Mouse (Mus musculus) hindbrain, embryonic 16.5 days (tissue): ENCODE data around the gene Ezh1. TPM values are rescaled to one million over a fixed set of nuclear protein-coding genes. Genes with fewer than 3 reads are reported as not detected.

ENCODE experiments used
- ATAC-seq: fragments of 200-750 bp; cut with Nextera tagmentation; 2 replicates; pipeline ENCODE4 v1.8.0; 2017; ENCODE audit warnings: moderate TSS enrichment, moderate library complexity
- H3K27ac ChIP-seq: fragments of 300-500 bp; sonication (generic); 2 replicates; pipeline ENCODE4 v1.5.1; 2014; ENCODE audit warnings: low read depth, mild to moderate bottlenecking, control low read depth, low read length, moderate library complexity
- H3K27me3 ChIP-seq: fragments of 300-500 bp; sonication (generic); replicated peaks from 2 replicates; pipeline ENCODE4 v1.6.1; 2014; ENCODE audit warnings: low read length; ENCODE audit not compliant: control insufficient read depth, insufficient read depth
- H3K36me3 ChIP-seq: fragments of 300-500 bp; sonication (generic); 2 replicates; pipeline ENCODE4 v1.6.1; 2014; ENCODE audit warnings: mild to moderate bottlenecking, low read length, moderate library complexity, mixed read lengths; ENCODE audit not compliant: control insufficient read depth, insufficient read depth
- H3K4me1 ChIP-seq: fragments of 300-500 bp; sonication (generic); 2 replicates; pipeline ENCODE4 v1.6.1; 2014; ENCODE audit warnings: low read depth, low read length; ENCODE audit not compliant: control insufficient read depth, insufficient read depth
- H3K4me2 ChIP-seq: fragments of 300-500 bp; sonication (generic); 2 replicates; pipeline ENCODE4 v1.6.1; 2014; ENCODE audit warnings: mild to moderate bottlenecking, low read length, control low read depth, moderate library complexity
- H3K4me3 ChIP-seq: fragments of 300-500 bp; sonication (generic); 2 replicates; pipeline ENCODE4 v1.5.1; 2014; ENCODE audit warnings: mild to moderate bottlenecking, low read length, control low read depth, moderate library complexity
- H3K9ac ChIP-seq: fragments of 300-500 bp; sonication (generic); 2 replicates; pipeline ENCODE4 v1.6.1; 2014; ENCODE audit warnings: low read depth, mild to moderate bottlenecking, control low read depth, low read length, moderate library complexity
- H3K9me3 ChIP-seq: fragments of 300-500 bp; sonication (generic); 2 replicates; pipeline ENCODE4 v1.6.1; 2014; ENCODE audit warnings: mild to moderate bottlenecking, low read length, moderate library complexity; ENCODE audit not compliant: control insufficient read depth
- WGBS: fragments of 180-500 bp; shearing (Covaris S2); extraction: QIAGEN DNeasy Blood & Tissue Kit; methylation state at CpG from one replicate; pipeline ENCODE4 v1.1.7; 2014; 5-methylcytosine and 5-hydroxymethylcytosine counted together
- polyA plus RNA-seq: library from polyadenylated mRNA; unstranded; fragments of >200 nt; fragmentation: Nextera tagmentation; extraction: Ambion mirVana; gene quantifications from 2 replicates; pipeline ENCODE4 v1.2.1, GENCODE M21; 2015

The Ezh1 gene
- polyA plus RNA-seq, 1 experiment from 2014 or later = 30.0 TPM

GRCm38 (mm10) chr11:101190181-101190912, 35.9 kb downstream of the Ezh1 start:
- peak overlapping the region; percentile 72 for H3K27ac ChIP-seq
- no peaks in the 10 kb centered on the region for H3K9me3 ChIP-seq
- H3K9ac ChIP-seq = no peak overlapping the region
- H3K27me3 ChIP-seq = no peaks in the 10 kb centered on the region
- WGBS = 27% methylated on average over 8 of the region's 8 CpGs
- H3K4me3 ChIP-seq = no peak overlapping the region
- H3K4me1 ChIP-seq = peaks cover 11% of the 10 kb centered on the region
- no peak for ATAC-seq
- no peak overlapping the region for H3K4me2 ChIP-seq
- peaks cover 8% of the 10 kb centered on the region; the same call in 1 of the 2 replicates for H3K36me3 ChIP-seq

- Histone ChIP-seq H3K4me1 (peaks cover 11% of the 10 kb centered on the region), H3K9me3 (no peaks in the 10 kb centered on the region), H3K4me3 (no peak overlapping the region), H3K27ac (peak overlapping the region; percentile 72), H3K9ac (no peak overlapping the region), H3K4me2 (no peak overlapping the region; the same call in 1 of the 2 replicates), H3K36me3 (peaks cover 8% of the 10 kb centered on the region; the same call in 1 of the 2 replicates), H3K27me3 (no peaks in the 10 kb centered on the region)
- peak; percentile 89 for ATAC-seq
- WGBS = 5% methylated on average over 6 of the region's 6 CpGs
Measured at GRCm38 (mm10) chr11:101189495-101190180, 36.6 kb downstream of the Ezh1 start.

GRCm38 (mm10) chr11:101188166-101188805, 38.0 kb downstream of the Ezh1 start:
- Histone ChIP-seq H3K9me3 (no peaks in the 10 kb centered on the region), H3K4me1 (peaks cover 11% of the 10 kb centered on the region), H3K27me3 (no peaks in the 10 kb centered on the region; the same call in 1 of the 2 replicates), H3K4me3 (no peak overlapping the region), H3K36me3 (peaks cover 8% of the 10 kb centered on the region; the same call in 1 of the 2 replicates), H3K27ac (peak overlapping the region; percentile 72), H3K9ac (no peak overlapping the region), H3K4me2 (no peak overlapping the region)
- ATAC-seq = no peak
- WGBS = 78% methylated on average over 11 of the region's 11 CpGs

- Histone ChIP-seq H3K27me3 (no peaks in the 10 kb centered on the region; the same call in 1 of the 2 replicates), H3K27ac (no peak overlapping the region), H3K4me2 (no peak overlapping the region), H3K9me3 (no peaks in the 10 kb centered on the region), H3K36me3 (peaks cover 7% of the 10 kb centered on the region; the same call in 1 of the 2 replicates), H3K4me3 (no peak overlapping the region), H3K9ac (no peak overlapping the region), H3K4me1 (peaks cover 11% of the 10 kb centered on the region)
- no peak for ATAC-seq
- WGBS = 94% methylated on average over 5 of the region's 5 CpGs
Measured at GRCm38 (mm10) chr11:101187541-101187940, 38.7 kb downstream of the Ezh1 start.

DNA sequence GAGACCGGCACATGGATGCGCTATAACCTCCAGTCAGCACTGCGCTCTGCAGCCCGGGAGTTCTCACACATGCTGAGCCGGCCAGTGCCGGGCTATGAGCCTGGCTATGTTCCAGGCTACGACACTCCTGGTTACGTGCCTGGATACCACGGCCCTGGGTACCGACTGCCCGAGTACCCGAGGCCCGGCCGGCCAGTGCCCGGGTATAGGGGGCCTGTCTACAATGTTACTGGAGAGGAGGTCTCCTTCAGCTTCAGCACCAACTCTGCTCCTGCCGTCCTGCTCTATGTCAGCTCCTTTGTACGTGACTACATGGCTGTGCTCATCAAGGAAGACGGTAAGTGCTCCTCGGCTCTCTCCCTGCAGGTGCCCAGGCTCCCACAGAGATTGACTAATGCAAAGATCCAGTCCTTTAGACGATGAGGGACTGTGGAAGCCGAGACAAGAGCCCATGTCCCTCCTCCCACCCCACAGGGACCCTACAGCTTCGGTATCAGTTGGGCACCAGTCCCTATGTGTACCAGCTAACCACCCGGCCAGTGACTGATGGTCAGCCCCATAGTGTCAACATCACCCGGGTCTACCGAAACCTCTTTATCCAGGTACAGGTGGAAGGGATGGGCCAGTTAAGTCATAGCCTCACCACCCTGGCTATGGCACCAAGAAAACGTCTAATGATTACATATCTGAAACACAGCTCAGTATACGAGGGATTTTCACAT, 39.6 kb downstream of the Ezh1 start:
- Histone ChIP-seq H3K4me2 (no peak overlapping the region), H3K9ac (no peak overlapping the region), H3K9me3 (no peaks in the 10 kb centered on the region), H3K27ac (no peak overlapping the region), H3K36me3 (peaks cover 7% of the 10 kb centered on the region; the same call in 1 of the 2 replicates), H3K27me3 (no peaks in the 10 kb centered on the region; the same call in 1 of the 2 replicates), H3K4me1 (peaks cover 11% of the 10 kb centered on the region), H3K4me3 (no peak overlapping the region)
- 67% methylated on average over 27 of the region's 27 CpGs for WGBS
- no peak for ATAC-seq

DNA sequence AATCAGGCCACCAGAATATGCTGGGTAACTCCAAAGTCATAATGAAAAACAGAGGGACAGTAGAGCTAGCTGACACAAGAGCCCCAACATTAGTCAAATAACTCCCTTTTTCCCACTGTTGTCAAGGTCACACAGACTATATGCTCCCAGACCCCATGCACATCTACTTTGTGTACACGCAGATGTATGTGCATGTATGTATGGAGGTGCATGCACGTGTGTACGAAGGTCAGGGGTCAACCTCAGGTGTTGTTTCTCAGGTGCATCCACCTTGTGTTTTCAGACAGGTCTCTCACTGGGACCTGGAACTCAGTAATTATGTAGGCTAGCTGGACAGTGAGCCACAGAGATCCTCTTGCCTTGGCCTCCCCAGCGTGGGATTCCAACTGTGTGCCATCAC, 40.8 kb downstream of the Ezh1 start:
- Histone ChIP-seq H3K36me3 (peaks cover 7% of the 10 kb centered on the region; the same call in 1 of the 2 replicates), H3K27ac (no peak overlapping the region), H3K9me3 (no peaks in the 10 kb centered on the region), H3K9ac (no peak overlapping the region), H3K4me1 (peaks cover 11% of the 10 kb centered on the region), H3K4me3 (no peak overlapping the region), H3K4me2 (no peak overlapping the region), H3K27me3 (no peaks in the 10 kb centered on the region; the same call in 1 of the 2 replicates)
- ATAC-seq = no peak
- WGBS = 94% methylated on average over 4 of the region's 4 CpGs

GRCm38 (mm10) chr11:101184984-101185383, 41.3 kb downstream of the Ezh1 start:
- Histone ChIP-seq H3K4me1 (peaks cover 9% of the 10 kb centered on the region), H3K4me3 (no peak overlapping the region), H3K27me3 (no peaks in the 10 kb centered on the region; the same call in 1 of the 2 replicates), H3K27ac (no peak overlapping the region), H3K36me3 (peaks cover 7% of the 10 kb centered on the region; the same call in 1 of the 2 replicates), H3K9me3 (no peaks in the 10 kb centered on the region), H3K9ac (no peak overlapping the region), H3K4me2 (no peak overlapping the region)
- ATAC-seq = no peak
- WGBS = 91% methylated on average over 12 of the region's 12 CpGs

DNA sequence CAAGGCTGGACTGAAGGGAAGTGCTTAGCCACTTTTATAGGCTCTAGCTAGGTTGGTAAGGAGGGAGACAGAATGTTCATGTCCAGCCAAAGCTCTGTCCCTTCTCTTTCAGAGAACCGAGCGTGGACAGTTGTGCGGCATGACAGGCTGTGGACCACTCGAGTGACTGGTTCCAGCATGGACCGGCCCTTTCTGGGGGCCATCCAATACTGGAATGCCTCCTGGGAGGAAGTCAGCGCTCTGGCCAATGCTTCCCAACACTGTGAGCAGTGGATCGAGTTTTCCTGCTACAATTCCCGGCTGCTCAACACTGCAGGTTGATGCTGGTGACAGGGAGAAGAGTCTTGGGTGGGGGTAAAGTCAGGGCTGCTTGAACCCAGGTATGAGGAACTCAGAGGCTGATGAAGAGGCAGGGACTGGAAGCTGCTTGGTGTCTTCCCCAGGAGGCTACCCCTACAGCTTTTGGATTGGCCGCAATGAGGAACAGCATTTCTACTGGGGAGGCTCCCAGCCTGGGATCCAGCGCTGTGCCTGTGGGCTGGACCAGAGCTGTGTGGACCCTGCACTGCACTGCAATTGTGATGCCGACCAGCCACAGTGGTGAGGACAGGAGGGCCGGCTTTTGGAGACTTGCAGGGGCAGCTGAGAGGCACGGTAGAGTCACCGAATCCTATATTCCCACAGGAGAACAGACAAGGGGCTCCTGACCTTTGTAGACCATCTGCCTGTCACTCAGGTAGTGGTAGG, 43.3 kb downstream of the Ezh1 start:
- no peak overlapping the region for H3K27ac ChIP-seq
- 0 out of 2 replicates have a peak overlapping the region, but pooled peaks have one; percentile 10 for H3K9ac ChIP-seq
- ATAC-seq = no peak
- H3K4me2 ChIP-seq = no peak overlapping the region
- H3K9me3 ChIP-seq = no peaks in the 10 kb centered on the region
- peaks cover 7% of the 10 kb centered on the region; the same call in 1 of the 2 replicates for H3K36me3 ChIP-seq
- no peak overlapping the region for H3K4me3 ChIP-seq
- WGBS = 76% methylated on average over 14 of the region's 14 CpGs
- peaks cover 7% of the 10 kb centered on the region for H3K4me1 ChIP-seq
- peaks cover 3% of the 10 kb centered on the region for H3K27me3 ChIP-seq
